Mouse (Mus musculus): ENCODE measurements around the gene Tfdp1.

Gene Tfdp1

GRCm38 (mm10) chr8:13419111-13419639 lies 80.6 kb downstream of the Tfdp1 start:
- DNase-seq (ENCODE audit: extremely low spot score) = no peak

GRCm38 (mm10) chr8:13420970-13421369 lies 82.4 kb downstream of the Tfdp1 start:
- DNase-seq (ENCODE audit: extremely low spot score) = no peak

DNA sequence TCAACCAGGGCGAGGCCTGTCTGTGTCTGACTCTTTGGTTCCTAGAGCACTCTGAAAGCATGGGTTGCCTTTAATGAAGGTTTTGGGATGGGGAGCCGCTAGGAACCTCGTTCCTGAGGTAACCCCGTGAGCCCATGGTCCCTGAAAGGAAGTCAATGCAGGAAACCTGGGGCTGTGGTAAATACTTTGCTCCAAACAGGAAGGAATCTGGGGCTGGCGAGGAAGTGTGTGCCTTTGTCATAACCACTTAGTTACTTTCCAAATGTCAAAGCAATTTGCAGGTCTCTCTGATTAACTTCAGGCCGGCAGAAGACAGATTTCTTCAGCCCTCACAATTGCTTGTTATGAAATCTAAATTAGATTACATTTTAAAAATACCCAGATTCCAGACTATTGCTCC lies 88.8 kb downstream of the Tfdp1 start:
- no peak for DNase-seq (ENCODE audit: extremely low spot score)
